Mouse (Mus musculus) gastrocnemius, adult 2 months (tissue): ENCODE measurements around the gene Zmynd12. TPM values are rescaled to one million over a fixed set of nuclear protein-coding genes. Genes with fewer than 3 reads are reported as not detected.

ENCODE experiments used
- DNase-seq: peaks from one replicate; pipeline ENCODE4 v3.0.0; 2022
- H3K27ac ChIP-seq: fragments of 200-600 bp; 2 replicates; pipeline ENCODE4 v1.8.1; 2022; ENCODE audit warnings: mild to moderate bottlenecking
- H3K4me3 ChIP-seq: fragments of 200-600 bp; 2 replicates; pipeline ENCODE4 v1.8.1; 2022; ENCODE audit warnings: mild to moderate bottlenecking, moderate library complexity
- CTCF ChIP-seq: fragments of 200-600 bp; IDR thresholded peaks from 2 replicates; pipeline ENCODE4 v1.8.1; 2022; ENCODE audit warnings: antibody characterized with exemption, mild to moderate bottlenecking, moderate library complexity
- intact Hi-C: fragments of 180-260 bp; cut with DNase I; formaldehyde crosslinking; loops from one replicate; pipeline ENCODE4 v1.15.1; 2025
- long read RNA-seq, 2 experiments: library from polyadenylated mRNA; stranded (forward); transcript quantifications; one replicate each; pipeline ENCODE4 v2.0.0; 2021
- total RNA-seq, 2 experiments: library from RNA; stranded (reverse); gene quantifications; 2 replicates each; pipeline ENCODE4 v1.2.3; 2021

Zmynd12 gene
- not detected for total RNA-seq
- long read RNA-seq, experiment 1, result 0 reads
- long read RNA-seq, experiment 2, result 0 reads

GRCm38 (mm10) chr4:119422294-119422964 is at the start of gene Zmynd12, which contains the start of gene Ppcs:
Zmynd12 (plus strand) TSS chr4:119422814.
Ppcs (minus strand) TSS chr4:119422420.
- peak; percentile 41 for TF ChIP-seq CTCF
- peak; percentile 93 for DNase-seq
- peak within 1 kb of the TSS; percentile 93 for H3K27ac ChIP-seq
- peak within 1 kb of the TSS; percentile 73 for H3K4me3 ChIP-seq
- intact Hi-C loops, result loop anchor here (5.0 to 10.0 kb wide), 2 partner anchors 185 to 392 kb away; no protein-coding TSS in a partner anchor

- TF ChIP-seq CTCF, result no peak
- DNase-seq, result no peak
- intact Hi-C loops, result no loop called here
- no peak overlapping the region for H3K4me3 ChIP-seq
- H3K27ac ChIP-seq, result no peak overlapping the region
Observed at GRCm38 (mm10) chr4:119381471-119382190, 41.0 kb upstream of the Zmynd12 start.

DNA sequence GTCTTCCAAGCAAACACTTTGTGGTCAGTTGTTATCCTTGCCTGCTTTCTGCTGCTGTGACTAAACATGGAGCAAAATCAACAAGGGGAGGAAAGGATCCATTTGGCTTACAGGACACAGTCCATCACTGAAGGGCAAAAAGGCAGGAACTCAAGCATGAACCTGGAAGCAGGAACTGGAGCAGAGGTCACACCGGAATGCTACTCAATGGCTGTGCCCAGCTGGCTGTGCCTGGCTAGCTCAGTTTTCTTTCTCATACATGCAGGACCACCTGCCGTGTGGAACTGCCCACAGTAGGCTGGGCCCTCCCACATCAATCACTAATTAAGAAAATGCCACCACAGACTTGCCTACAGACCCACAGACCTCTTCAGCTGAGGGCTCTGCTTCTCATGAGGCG is 33.4 kb upstream of the Zmynd12 start:
- no peak overlapping the region for H3K4me3 ChIP-seq
- intact Hi-C loops, result no loop called here
- no peak for TF ChIP-seq CTCF
- no peak overlapping the region for H3K27ac ChIP-seq
- DNase-seq, result no peak

DNA sequence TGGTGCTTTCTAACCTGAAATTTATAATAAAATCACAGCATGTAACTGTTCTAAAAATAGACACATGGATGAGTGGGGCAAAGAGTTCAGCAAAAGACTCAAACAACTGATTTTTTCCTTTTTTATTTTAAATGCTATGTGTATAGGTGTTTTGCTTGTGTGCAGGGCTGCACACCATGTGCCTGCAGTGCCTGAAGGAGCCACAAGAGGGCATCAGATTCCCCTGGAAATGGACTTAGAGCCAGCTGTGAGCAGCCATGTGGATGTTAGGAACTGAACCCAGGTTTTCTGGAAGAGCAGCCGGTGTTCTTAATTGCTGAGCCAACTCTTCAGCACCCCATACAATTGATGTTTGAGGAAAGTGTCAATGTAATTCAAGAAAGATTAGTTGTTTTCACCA is 32.2 kb upstream of the Zmynd12 start:
- H3K4me3 ChIP-seq, result no peak overlapping the region
- H3K27ac ChIP-seq, result no peak overlapping the region
- DNase-seq, result no peak
- intact Hi-C loops, result no loop called here
- peak; percentile 33; the same call in 1 of the 2 replicates for TF ChIP-seq CTCF

DNA sequence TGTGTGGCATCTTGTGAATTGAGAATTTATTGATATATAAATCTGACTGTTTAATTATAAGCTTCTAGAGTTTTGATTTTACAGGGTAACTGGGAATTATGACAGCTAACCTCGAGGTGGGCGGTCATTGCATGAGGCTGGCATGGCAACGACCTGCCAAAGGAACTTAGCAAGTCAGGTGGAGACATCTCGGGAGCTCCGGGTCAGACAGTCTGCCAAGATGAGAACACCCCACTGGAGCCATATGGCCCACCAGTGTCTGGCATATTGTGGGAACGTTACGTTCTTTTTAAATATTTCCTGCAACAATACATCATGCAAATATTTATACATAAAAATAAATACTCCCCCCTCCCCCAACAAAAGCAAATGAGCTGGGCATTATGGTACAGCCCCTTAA is 23.9 kb upstream of the Zmynd12 start:
- intact Hi-C loops, result no loop called here
- H3K4me3 ChIP-seq, result no peak overlapping the region
- DNase-seq, result no peak
- no peak for TF ChIP-seq CTCF
- no peak overlapping the region for H3K27ac ChIP-seq

GRCm38 (mm10) chr4:119400896-119401295 is 21.7 kb upstream of the Zmynd12 start:
- H3K27ac ChIP-seq, result no peak overlapping the region
- intact Hi-C loops, result no loop called here
- DNase-seq, result no peak
- no peak for TF ChIP-seq CTCF
- H3K4me3 ChIP-seq, result no peak overlapping the region

GRCm38 (mm10) chr4:119403431-119403830 is 19.2 kb upstream of the Zmynd12 start:
- intact Hi-C loops, result no loop called here
- DNase-seq, result no peak

GRCm38 (mm10) chr4:119411877-119412650 is 10.6 kb upstream of the Zmynd12 start:
- Histone ChIP-seq H3K4me3 (no peak overlapping the region), H3K27ac (no peak overlapping the region)
- no peak for DNase-seq
- intact Hi-C loops, result no loop called here
- TF ChIP-seq CTCF, result no peak

More at GRCm38 (mm10) chr4:119403431-119403830, 19.2 kb upstream of the Zmynd12 start:
- Histone ChIP-seq H3K4me3 (no peak overlapping the region), H3K27ac (no peak overlapping the region)
- no peak for TF ChIP-seq CTCF

- no peak overlapping the region for H3K4me3 ChIP-seq
- no peak overlapping the region for H3K27ac ChIP-seq
- intact Hi-C loops, result no loop called here
- no peak for DNase-seq
- TF ChIP-seq CTCF, result no peak
Observed at GRCm38 (mm10) chr4:119412791-119413190, 9.8 kb upstream of the Zmynd12 start.

- peak within 1 kb of the TSS; percentile 82 for H3K4me3 ChIP-seq
- intact Hi-C loops, result no loop called here
- DNase-seq, result peak; percentile 88
- no peak for TF ChIP-seq CTCF
- 0 out of 2 replicates have a peak within 1 kb of the TSS, but pooled peaks have one; percentile 16 for H3K27ac ChIP-seq
Observed at GRCm38 (mm10) chr4:119415072-119415753, 7.4 kb upstream of the Zmynd12 start, which contains the start of gene Ccdc30. Ccdc30 (minus strand) TSS chr4:119415521.

- no peak overlapping the region for H3K27ac ChIP-seq
- no peak for TF ChIP-seq CTCF
- intact Hi-C loops, result no loop called here
Observed at GRCm38 (mm10) chr4:119417270-119417669, 5.3 kb upstream of the Zmynd12 start.

DNA sequence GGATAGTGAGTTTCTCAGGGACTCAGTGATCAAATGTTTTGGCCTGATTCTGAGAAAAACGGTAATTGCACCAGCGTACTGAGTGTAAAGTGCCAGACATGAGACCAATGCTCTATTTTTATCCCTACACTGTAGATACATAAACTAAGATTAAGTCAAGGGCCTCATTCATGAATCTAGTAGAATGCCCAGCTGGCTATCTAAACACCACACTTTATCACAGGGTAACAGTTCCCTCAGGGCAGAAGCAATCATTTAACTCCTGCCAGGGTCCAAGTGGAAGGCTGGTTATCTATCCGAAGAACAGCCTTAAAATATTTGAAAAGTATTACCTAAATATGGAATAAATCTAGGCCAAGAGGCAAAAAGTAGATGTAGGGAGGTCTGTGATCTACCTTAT is 4.7 kb upstream of the Zmynd12 start:
- Histone ChIP-seq H3K4me3 (no peak overlapping the region), H3K27ac (no peak overlapping the region)
- intact Hi-C loops, result no loop called here
- no peak for DNase-seq
- no peak for TF ChIP-seq CTCF

More at GRCm38 (mm10) chr4:119417270-119417669, 5.3 kb upstream of the Zmynd12 start:
- no peak for DNase-seq
- no peak overlapping the region for H3K4me3 ChIP-seq
